Mouse (Mus musculus) olfactory bulb, adult 2 months (tissue): ENCODE results near the gene Sema7a. TPM values are rescaled to one million over a fixed set of nuclear protein-coding genes. Genes with fewer than 3 reads are reported as not detected.

Experiments used
- H3K27ac ChIP-seq: fragments of 200-500 bp; 2 replicates; pipeline ENCODE4 v1.5.1; 2012; ENCODE audit warnings: low read depth, low read length; ENCODE audit not compliant: insufficient read depth
- H3K4me1 ChIP-seq: fragments of 200-500 bp; 2 replicates; pipeline ENCODE4 v1.6.1; 2012; ENCODE audit warnings: low read length; ENCODE audit not compliant: control insufficient read depth, insufficient read depth
- H3K4me3 ChIP-seq: fragments of 200-500 bp; 2 replicates; pipeline ENCODE4 v1.5.1; 2012; ENCODE audit warnings: mild to moderate bottlenecking, low read depth, low read length, moderate library complexity; ENCODE audit not compliant: insufficient read depth
- CTCF ChIP-seq: fragments of 200-500 bp; IDR thresholded peaks from 2 replicates; pipeline ENCODE4 v1.5.1; 2012; ENCODE audit warnings: low read depth, mild to moderate bottlenecking, low read length, moderate library complexity; ENCODE audit not compliant: insufficient read depth
- POLR2A ChIP-seq: fragments of 200-500 bp; IDR thresholded peaks from 2 replicates; pipeline ENCODE4 v1.6.1; 2012; ENCODE audit warnings: mild to moderate bottlenecking, low read depth, low read length, moderate library complexity; ENCODE audit not compliant: insufficient read depth
- WGBS: fragments of 180-500 bp; shearing (Covaris S2); methylation state at CpG from one replicate; pipeline ENCODE4 v1.1.7; 2018; 5-methylcytosine and 5-hydroxymethylcytosine counted together
- polyA plus RNA-seq: library from polyadenylated mRNA; stranded (reverse); fragments of >200 nt; gene quantifications from 2 replicates; pipeline ENCODE4 v1.2.4, GENCODE M21; 2012; ENCODE audit warnings: low replicate concordance; ENCODE audit not compliant: missing spikeins, insufficient read depth, insufficient read length

Sema7a gene
- polyA plus RNA-seq, 1 experiment, result not detected

DNA sequence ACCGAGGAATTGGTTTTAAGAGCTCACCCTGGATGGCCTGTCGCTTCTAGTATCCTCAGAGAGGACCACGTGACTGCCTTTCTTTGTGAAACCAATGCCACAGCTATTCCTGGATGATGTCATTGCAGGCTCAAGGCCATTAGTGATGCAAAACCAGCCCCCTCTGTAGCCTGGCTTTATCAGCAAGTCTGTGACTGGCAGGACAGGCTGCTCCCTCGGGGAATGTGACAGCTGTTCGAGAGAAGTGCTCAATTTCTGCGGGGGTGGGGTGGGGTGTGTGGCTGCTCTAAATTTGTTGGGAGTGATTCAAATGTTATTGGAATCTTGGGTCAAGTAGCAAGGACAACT, 69.1 kb downstream of the Sema7a start:
- Histone ChIP-seq H3K4me3 (no peak overlapping the region), H3K4me1 (peaks cover 15% of the 10 kb centered on the region), H3K27ac (no peak overlapping the region)
- TF ChIP-seq POLR2A, result no peak
- no peak for TF ChIP-seq CTCF
- 13% methylated on average over 6 of the region's 6 CpGs for WGBS

DNA sequence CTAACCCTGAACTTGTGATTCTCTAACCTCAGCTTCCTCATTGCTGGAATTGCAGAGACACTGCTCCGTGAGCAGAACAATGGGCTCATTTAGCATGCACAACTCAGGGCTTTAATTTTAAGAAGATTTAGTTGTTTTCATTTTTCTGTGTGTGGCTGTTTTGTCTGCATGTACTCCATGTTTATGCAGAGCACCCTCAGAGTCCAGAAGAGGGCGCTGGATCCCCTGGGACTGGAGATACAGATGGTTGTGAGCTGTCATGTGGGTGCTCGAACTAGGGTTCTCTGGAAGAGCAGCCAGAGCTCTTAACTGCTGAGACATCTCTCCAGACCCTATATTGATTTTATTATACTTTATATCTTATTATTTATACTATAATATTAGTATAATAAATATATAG, 69.7 kb downstream of the Sema7a start:
- TF ChIP-seq POLR2A (no peak), CTCF (no peak)
- Histone ChIP-seq H3K27ac (no peak overlapping the region), H3K4me1 (peaks cover 15% of the 10 kb centered on the region), H3K4me3 (no peak overlapping the region)
- 71% methylated on average over 3 of the region's 3 CpGs for WGBS

DNA sequence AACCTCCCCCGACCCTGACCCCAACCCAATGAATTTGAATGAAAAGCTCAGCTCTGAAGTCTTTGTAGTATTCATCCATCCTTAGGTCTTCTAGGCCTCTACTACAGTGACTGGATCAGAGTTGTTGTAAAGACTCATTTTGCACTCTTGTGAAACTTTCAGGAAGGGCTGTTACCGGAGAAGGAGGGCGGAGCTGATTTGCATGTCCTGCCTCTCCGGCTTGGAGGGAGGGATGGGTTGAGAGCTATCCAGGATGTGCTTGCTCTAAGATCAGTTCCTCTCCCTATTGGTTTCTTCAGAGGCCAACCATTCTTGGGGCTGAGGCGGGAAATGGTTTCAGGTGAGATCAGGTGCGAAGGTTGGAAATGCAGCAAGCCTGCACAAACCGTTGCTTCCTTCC, 71.1 kb downstream of the Sema7a start:
- Histone ChIP-seq H3K27ac (no peak overlapping the region), H3K4me3 (no peak overlapping the region), H3K4me1 (peaks cover 15% of the 10 kb centered on the region)
- 79% methylated on average over 7 of the region's 7 CpGs for WGBS
- TF ChIP-seq CTCF (no peak), POLR2A (no peak)

DNA sequence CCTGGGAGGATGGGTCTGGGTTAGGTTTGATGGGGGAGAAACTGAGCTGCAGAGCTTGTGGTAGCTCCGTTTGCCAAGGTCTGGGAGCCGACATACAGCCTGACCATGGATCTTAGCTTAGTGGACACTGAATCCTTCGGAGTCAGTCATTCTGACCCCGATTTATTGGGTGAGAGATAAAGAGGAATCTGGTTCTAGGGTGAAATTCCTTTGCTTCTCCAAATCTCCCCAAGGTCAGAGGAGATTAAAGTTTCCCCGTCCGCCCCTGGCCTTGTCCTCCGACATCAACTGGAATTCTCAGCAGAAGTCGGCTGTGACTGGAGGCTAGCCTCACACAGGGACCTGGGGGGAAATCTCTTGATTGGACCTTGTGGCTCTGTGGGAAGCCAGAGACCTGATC, 71.6 kb downstream of the Sema7a start:
- peaks cover 15% of the 10 kb centered on the region for H3K4me1 ChIP-seq
- WGBS, result 95% methylated on average over 8 of the region's 8 CpGs
- no peak overlapping the region for H3K27ac ChIP-seq
- no peak for TF ChIP-seq CTCF
- no peak for TF ChIP-seq POLR2A
- no peak overlapping the region for H3K4me3 ChIP-seq

Other genes with a start within 250 kb of the Sema7a start
- not detected in 2 replicates for gene Edc3, start 231.6 kb upstream of the Sema7a start, polyA plus RNA-seq
- 308 TPM in 1 of 2 replicates, not detected in the other for gene Clk3, start 174.3 kb upstream of the Sema7a start, polyA plus RNA-seq
- gene Arid3b, start 103.3 kb upstream of the Sema7a start, polyA plus RNA-seq, result not detected in 2 replicates
- not detected in 2 replicates for gene Ubl7, start 29.1 kb upstream of the Sema7a start, polyA plus RNA-seq
- gene Cyp11a1, start 66.3 kb downstream of the Sema7a start, polyA plus RNA-seq, result not detected in 2 replicates
- not detected in 2 replicates for gene Stra6, start 123.7 kb downstream of the Sema7a start, polyA plus RNA-seq
- not detected in 2 replicates for gene Ccdc33, start 178.7 kb downstream of the Sema7a start, polyA plus RNA-seq